Mouse (Mus musculus): ENCODE data around the gene Serpinb11. TPM values are rescaled to one million over a fixed set of nuclear protein-coding genes. Genes with fewer than 3 reads are reported as not detected.

Gene Serpinb11
- polyA plus RNA-seq, 1 experiment: not detected

DNA sequence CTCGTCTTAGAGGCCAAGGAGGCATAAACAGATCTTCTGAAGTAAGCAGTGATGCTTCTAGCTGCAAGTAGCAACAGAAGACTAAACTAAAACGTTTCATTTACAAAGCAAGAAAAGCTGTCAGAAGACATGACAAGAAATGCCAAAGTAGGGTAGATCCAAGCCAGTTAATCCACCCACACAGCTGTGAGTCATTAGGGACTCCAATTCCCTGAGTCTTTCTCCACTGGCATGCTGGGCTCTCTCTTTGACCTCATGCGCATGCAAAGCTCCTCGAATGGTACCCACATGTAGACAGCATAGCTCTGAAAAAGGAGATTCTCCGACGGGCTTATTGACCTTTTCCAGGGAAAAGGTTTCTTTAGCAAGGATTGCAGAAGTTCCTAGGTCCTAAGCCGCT lies 5.0 kb downstream of the Serpinb11 start:
- Histone ChIP-seq H3K79me3 (ENCODE audit: low read depth) (no peaks in the 10 kb centered on the region), H3K79me2 (ENCODE audit: control insufficient read depth, insufficient read depth) (no peaks in the 10 kb centered on the region), H3K36me3 (ENCODE audit: control insufficient read depth, insufficient read depth) (no peaks in the 10 kb centered on the region), H3K4me3 (ENCODE audit: insufficient read depth, poor library complexity, severe bottlenecking) (no peak overlapping the region), H3ac (ENCODE audit: control insufficient read depth, insufficient read length, low read depth) (no peak overlapping the region), H3K27me3 (ENCODE audit: control insufficient read depth, insufficient read depth, insufficient read length) (no peaks in the 10 kb centered on the region)
- TF ChIP-seq FOSL1 (IDR thresholded peaks at IDR 0.05; ENCODE audit: insufficient read depth, low read length, poor library complexity, severe bottlenecking) (no peak), CTCF (IDR thresholded peaks at IDR 0.05; ENCODE audit: control insufficient read depth, insufficient read depth, insufficient read length) (no peak), USF1 (IDR thresholded peaks at IDR 0.05; ENCODE audit: low read depth) (no peak), MYOD1 (IDR thresholded peaks at IDR 0.05; ENCODE audit: control insufficient read depth, insufficient read length, low read depth) (no peak), MYOG (IDR thresholded peaks at IDR 0.05; ENCODE audit: control insufficient read depth, extremely low read depth, insufficient read length) (no peak), MAX (IDR thresholded peaks at IDR 0.05) (no peak), CEBPB (IDR thresholded peaks at IDR 0.05; ENCODE audit: low read depth) (no peak)

DNA sequence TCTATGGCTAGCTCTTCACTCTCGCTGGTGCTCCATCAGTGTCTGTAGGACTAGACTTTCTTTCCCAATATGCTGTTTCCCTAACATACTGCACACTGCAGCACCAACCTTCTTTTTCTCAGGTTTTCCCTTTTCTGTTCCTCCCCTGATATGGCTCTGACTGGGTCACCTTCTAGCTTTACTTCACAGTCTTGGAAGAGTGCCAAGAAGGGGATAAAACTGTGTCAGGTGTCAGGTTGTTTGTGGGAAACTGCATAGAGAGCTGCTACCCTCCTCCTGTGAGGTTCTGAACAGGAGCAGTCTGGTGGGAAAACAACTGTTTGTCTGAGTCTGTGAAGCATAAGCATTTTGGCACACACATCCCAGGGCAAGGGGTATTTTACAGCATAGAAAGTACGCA lies 7.9 kb downstream of the Serpinb11 start:
- H3K79me2 ChIP-seq (ENCODE audit: control insufficient read depth, insufficient read depth): no peaks in the 10 kb centered on the region
- TF ChIP-seq MYOG (IDR thresholded peaks at IDR 0.05; ENCODE audit: control insufficient read depth, extremely low read depth, insufficient read length) (no peak), CEBPB (IDR thresholded peaks at IDR 0.05; ENCODE audit: low read depth) (no peak), MAX (IDR thresholded peaks at IDR 0.05) (no peak), FOSL1 (IDR thresholded peaks at IDR 0.05; ENCODE audit: insufficient read depth, low read length, poor library complexity, severe bottlenecking) (no peak), USF1 (IDR thresholded peaks at IDR 0.05; ENCODE audit: low read depth) (no peak), CTCF (IDR thresholded peaks at IDR 0.05; ENCODE audit: control insufficient read depth, insufficient read depth, insufficient read length) (no peak)
- H3K4me3 ChIP-seq (ENCODE audit: insufficient read depth, poor library complexity, severe bottlenecking): no peak overlapping the region
- H3K27me3 ChIP-seq (ENCODE audit: control insufficient read depth, insufficient read depth, insufficient read length): no peaks in the 10 kb centered on the region
- H3K79me3 ChIP-seq (ENCODE audit: low read depth): no peaks in the 10 kb centered on the region
- no peaks in the 10 kb centered on the region for H3K36me3 ChIP-seq (ENCODE audit: control insufficient read depth, insufficient read depth)
- H3ac ChIP-seq (ENCODE audit: control insufficient read depth, insufficient read length, low read depth): no peak overlapping the region

DNA sequence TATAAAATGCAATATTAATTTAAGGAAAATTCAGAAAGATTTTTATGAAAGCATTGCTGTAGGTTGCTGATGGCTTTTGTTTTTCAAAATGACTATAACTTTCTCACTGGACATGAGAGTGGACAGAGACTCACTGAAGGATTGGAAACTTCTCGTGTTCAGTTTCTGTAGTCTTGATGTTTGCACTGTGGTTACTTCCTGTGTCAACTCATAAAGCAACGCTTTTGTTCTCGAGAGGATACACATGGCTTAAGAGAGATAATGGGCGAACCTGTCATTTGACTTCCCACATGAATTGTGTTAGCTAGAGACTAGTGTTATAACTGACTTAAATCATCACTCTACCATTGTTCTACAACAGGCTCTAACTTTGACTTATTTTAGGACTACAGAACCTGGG lies 16.0 kb downstream of the Serpinb11 start:
- H3K4me3 ChIP-seq (ENCODE audit: insufficient read depth, poor library complexity, severe bottlenecking): no peak overlapping the region
- H3K79me3 ChIP-seq (ENCODE audit: low read depth): no peaks in the 10 kb centered on the region
- no peaks in the 10 kb centered on the region for H3K79me2 ChIP-seq (ENCODE audit: control insufficient read depth, insufficient read depth)
- no peaks in the 10 kb centered on the region for H3K36me3 ChIP-seq (ENCODE audit: control insufficient read depth, insufficient read depth)
- H3ac ChIP-seq (ENCODE audit: control insufficient read depth, insufficient read length, low read depth): no peak overlapping the region
- H3K27me3 ChIP-seq (ENCODE audit: control insufficient read depth, insufficient read depth, insufficient read length): no peaks in the 10 kb centered on the region
- TF ChIP-seq CTCF (IDR thresholded peaks at IDR 0.05; ENCODE audit: control insufficient read depth, insufficient read depth, insufficient read length) (no peak), CEBPB (IDR thresholded peaks at IDR 0.05; ENCODE audit: low read depth) (no peak), FOSL1 (IDR thresholded peaks at IDR 0.05; ENCODE audit: insufficient read depth, low read length, poor library complexity, severe bottlenecking) (no peak), MYOG (IDR thresholded peaks at IDR 0.05; ENCODE audit: control insufficient read depth, extremely low read depth, insufficient read length) (no peak), MYOD1 (IDR thresholded peaks at IDR 0.05; ENCODE audit: control insufficient read depth, insufficient read length, low read depth) (no peak), MAX (IDR thresholded peaks at IDR 0.05) (no peak), USF1 (IDR thresholded peaks at IDR 0.05; ENCODE audit: low read depth) (no peak)

DNA sequence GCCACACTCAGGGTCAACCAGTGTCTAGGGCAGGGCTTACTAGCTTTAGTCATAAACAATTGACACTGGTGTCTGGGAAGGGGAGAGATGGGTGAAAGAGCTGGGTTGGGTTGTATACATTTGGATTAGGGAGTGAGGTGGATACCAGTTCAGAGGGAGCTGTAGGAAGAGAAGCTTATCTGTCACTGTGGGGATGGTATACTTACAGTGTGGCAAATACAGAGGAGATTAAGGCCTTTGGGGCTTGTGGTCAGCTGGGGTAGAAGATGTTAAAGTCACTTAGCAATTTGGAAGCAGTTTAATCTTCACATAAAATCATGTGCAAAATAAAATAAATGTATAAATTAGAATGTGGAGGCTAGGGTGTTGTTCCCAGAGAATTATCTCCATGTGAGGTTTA lies 17.4 kb downstream of the Serpinb11 start:
- TF ChIP-seq MYOD1 (IDR thresholded peaks at IDR 0.05; ENCODE audit: control insufficient read depth, insufficient read length, low read depth) (no peak), USF1 (IDR thresholded peaks at IDR 0.05; ENCODE audit: low read depth) (no peak), MAX (IDR thresholded peaks at IDR 0.05) (no peak), MYOG (IDR thresholded peaks at IDR 0.05; ENCODE audit: control insufficient read depth, extremely low read depth, insufficient read length) (no peak), CEBPB (IDR thresholded peaks at IDR 0.05; ENCODE audit: low read depth) (no peak), CTCF (IDR thresholded peaks at IDR 0.05; ENCODE audit: control insufficient read depth, insufficient read depth, insufficient read length) (no peak), FOSL1 (IDR thresholded peaks at IDR 0.05; ENCODE audit: insufficient read depth, low read length, poor library complexity, severe bottlenecking) (no peak)
- no peak overlapping the region for H3K4me3 ChIP-seq (ENCODE audit: insufficient read depth, poor library complexity, severe bottlenecking)
- no peaks in the 10 kb centered on the region for H3K27me3 ChIP-seq (ENCODE audit: control insufficient read depth, insufficient read depth, insufficient read length)
- no peaks in the 10 kb centered on the region for H3K79me2 ChIP-seq (ENCODE audit: control insufficient read depth, insufficient read depth)
- no peaks in the 10 kb centered on the region for H3K79me3 ChIP-seq (ENCODE audit: low read depth)
- no peaks in the 10 kb centered on the region for H3K36me3 ChIP-seq (ENCODE audit: control insufficient read depth, insufficient read depth)
- no peak overlapping the region for H3ac ChIP-seq (ENCODE audit: control insufficient read depth, insufficient read length, low read depth)

DNA sequence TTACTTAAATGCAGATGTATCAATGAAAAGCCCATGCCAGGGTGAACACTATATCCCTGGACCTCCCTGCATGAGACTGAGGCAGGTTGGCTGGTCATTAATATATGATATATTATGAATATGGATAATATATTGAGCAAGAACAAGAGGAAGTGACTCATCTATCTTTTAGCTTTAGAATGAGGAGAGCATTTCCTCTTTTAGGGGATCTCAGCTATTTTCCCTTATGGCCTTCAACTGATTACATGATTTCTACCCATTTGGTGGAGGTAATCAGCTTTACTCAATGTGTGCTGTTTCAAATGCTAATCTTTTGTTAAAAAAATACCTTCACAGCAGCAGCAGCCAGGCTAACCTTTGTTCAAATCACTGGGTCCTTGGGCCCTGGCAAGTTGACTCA lies 20.5 kb downstream of the Serpinb11 start:
- Histone ChIP-seq H3K79me3 (ENCODE audit: low read depth) (no peaks in the 10 kb centered on the region), H3K79me2 (ENCODE audit: control insufficient read depth, insufficient read depth) (no peaks in the 10 kb centered on the region), H3K36me3 (ENCODE audit: control insufficient read depth, insufficient read depth) (no peaks in the 10 kb centered on the region), H3K4me3 (ENCODE audit: insufficient read depth, poor library complexity, severe bottlenecking) (no peak overlapping the region), H3K27me3 (ENCODE audit: control insufficient read depth, insufficient read depth, insufficient read length) (no peaks in the 10 kb centered on the region), H3ac (ENCODE audit: control insufficient read depth, insufficient read length, low read depth) (no peak overlapping the region)
- TF ChIP-seq MAX (IDR thresholded peaks at IDR 0.05) (no peak), CTCF (IDR thresholded peaks at IDR 0.05; ENCODE audit: control insufficient read depth, insufficient read depth, insufficient read length) (no peak), FOSL1 (IDR thresholded peaks at IDR 0.05; ENCODE audit: insufficient read depth, low read length, poor library complexity, severe bottlenecking) (no peak), CEBPB (IDR thresholded peaks at IDR 0.05; ENCODE audit: low read depth) (no peak), USF1 (IDR thresholded peaks at IDR 0.05; ENCODE audit: low read depth) (no peak), MYOD1 (IDR thresholded peaks at IDR 0.05; ENCODE audit: control insufficient read depth, insufficient read length, low read depth) (no peak), MYOG (IDR thresholded peaks at IDR 0.05; ENCODE audit: control insufficient read depth, extremely low read depth, insufficient read length) (no peak)

DNA sequence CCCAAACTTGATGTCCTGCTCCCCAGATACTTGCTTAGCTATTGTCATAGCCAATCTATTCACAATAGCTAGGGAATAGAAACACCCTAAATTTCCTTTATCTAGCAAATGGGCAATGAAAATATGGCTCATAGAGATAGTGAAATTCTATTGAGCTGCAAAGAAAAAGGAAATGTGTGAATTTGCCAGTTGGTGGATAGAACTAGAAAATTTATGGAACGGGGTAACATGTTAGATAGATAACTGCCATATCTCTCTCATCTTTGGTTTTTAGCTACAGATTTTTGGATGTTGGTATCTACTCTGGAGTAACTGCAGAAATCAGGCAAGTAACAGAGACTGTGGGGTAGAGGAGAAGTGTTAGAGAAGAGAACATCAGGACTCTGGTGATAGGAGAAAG lies 21.4 kb downstream of the Serpinb11 start:
- H3ac ChIP-seq (ENCODE audit: control insufficient read depth, insufficient read length, low read depth): no peak overlapping the region
- no peak overlapping the region for H3K4me3 ChIP-seq (ENCODE audit: insufficient read depth, poor library complexity, severe bottlenecking)
- no peaks in the 10 kb centered on the region for H3K36me3 ChIP-seq (ENCODE audit: control insufficient read depth, insufficient read depth)
- no peaks in the 10 kb centered on the region for H3K79me2 ChIP-seq (ENCODE audit: control insufficient read depth, insufficient read depth)
- TF ChIP-seq CEBPB (IDR thresholded peaks at IDR 0.05; ENCODE audit: low read depth) (no peak), MYOG (IDR thresholded peaks at IDR 0.05; ENCODE audit: control insufficient read depth, extremely low read depth, insufficient read length) (no peak), FOSL1 (IDR thresholded peaks at IDR 0.05; ENCODE audit: insufficient read depth, low read length, poor library complexity, severe bottlenecking) (no peak), USF1 (IDR thresholded peaks at IDR 0.05; ENCODE audit: low read depth) (no peak), CTCF (IDR thresholded peaks at IDR 0.05; ENCODE audit: control insufficient read depth, insufficient read depth, insufficient read length) (no peak), MYOD1 (IDR thresholded peaks at IDR 0.05; ENCODE audit: control insufficient read depth, insufficient read length, low read depth) (no peak), MAX (IDR thresholded peaks at IDR 0.05) (no peak)
- H3K79me3 ChIP-seq (ENCODE audit: low read depth): no peaks in the 10 kb centered on the region
- no peaks in the 10 kb centered on the region for H3K27me3 ChIP-seq (ENCODE audit: control insufficient read depth, insufficient read depth, insufficient read length)
